In genomic region chr12:107811231-107811630, GRCm38 (mm10) we compare ENCODE assay signal across 21 mouse cellular contexts.
DNase-seq lines count a peak whose midpoint lies in the region; ATAC-seq lines count a peak whose summit lies in the region.
"Had no signal": no experiment of that assay in that cellular context is flagged by ENCODE, and none has a peak within 500 bp of the region (broad histone marks: within the 10 kb centered on the region; RNA-seq: fewer than 3 reads in every experiment).

No protein-coding gene starts in this region.

- 16% methylated on average over 5 of the region's 5 CpGs for WGBS in limb, embryonic 10.5 days

- DNase-seq in CD4-positive, CD25-positive, alpha-beta regulatory T cell, adult 2 months (ENCODE audit: low read depth, low spot score): peak; percentile 44
- DNase-seq in limb, embryonic 10.5 days (ENCODE audit: low spot score): no peak
- DNase-seq in thymus, postnatal 10 days (ENCODE audit: low spot score in 2 of 2): peak; percentile 27 to 47
- DNase-seq in thymus, postnatal 4 days: peak; percentile 62
- DNase-seq in left cerebral cortex, postnatal 4 days: no peak
- no peak for DNase-seq in testis, postnatal 10 days (ENCODE audit: low spot score)
- DNase-seq: adrenal gland, adult 2 months; adrenal gland, postnatal 25 days; B cell, adult 2 months; cerebellum, adult 18-20 months; cerebellum, adult 9-11 months; cerebellum, postnatal 36 days; gastrocnemius, adult 2 months; gastrocnemius, postnatal 25 days; heart, postnatal 36 days had no signal

- H3K4me3 ChIP-seq in limb, embryonic 10.5 days: no peak overlapping the region
- H3K4me3 ChIP-seq: forebrain, embryonic 13.5 days; gastrocnemius, adult 2 months; heart, embryonic 12.5 days; hindbrain, embryonic 15.5 days had no signal

- no peak for ATAC-seq in CD4-positive, CD25-positive, alpha-beta regulatory T cell, adult 4 months
- ATAC-seq: forebrain, embryonic 13.5 days; Patski had no signal

- H3K4me1 ChIP-seq in limb, embryonic 10.5 days: peaks cover 53% of the 10 kb centered on the region

- H3K27ac ChIP-seq in limb, embryonic 10.5 days: peak overlapping the region; percentile 50
- H3K27ac ChIP-seq: forebrain, embryonic 13.5 days; hindbrain, embryonic 15.5 days had no signal

- peaks cover 11% of the 10 kb centered on the region for H3K27me3 ChIP-seq in limb, embryonic 10.5 days (ENCODE audit: low read depth, poor library complexity, severe bottlenecking)
- H3K27me3 ChIP-seq: CH12.LX; hindbrain, embryonic 15.5 days; Patski had no signal

- no peaks in the 10 kb centered on the region; the same call in 1 of the 2 replicates for H3K9me3 ChIP-seq in limb, embryonic 10.5 days (replicated peaks)
- H3K9me3 ChIP-seq: forebrain, embryonic 13.5 days; heart, embryonic 12.5 days; hindbrain, embryonic 15.5 days had no signal

- no peaks in the 10 kb centered on the region for H3K36me3 ChIP-seq in limb, embryonic 10.5 days
- H3K36me3 ChIP-seq: heart, embryonic 12.5 days; hindbrain, embryonic 15.5 days had no signal

- intact Hi-C loops in left cerebral cortex, postnatal 4 days (cut with DNase I): no loop called here

Comparison
In these comparisons a context has a peak if more than half of its experiments do, and no peak if none do; other contexts are left out.
1. DNase-seq: peak in CD4-positive, CD25-positive, alpha-beta regulatory T cell, adult 2 months (single experiment), thymus, postnatal 10 days (2 of 2) and thymus, postnatal 4 days (single experiment); none in limb, embryonic 10.5 days (single experiment), left cerebral cortex, postnatal 4 days (single experiment) and testis, postnatal 10 days (single experiment).